Mouse (Mus musculus) embryonic fibroblast, embryonic 13.5 days (primary cell): ENCODE measurements at regions not wholly inside any gene's neighbourhood (a gene's known extent, or its start where the extent isn't known, plus 50 kb on each side); places are given as distances from the start of the nearest gene placed in this dataset.

Experiments
- CTCF ChIP-seq: IDR thresholded peaks from 2 replicates; pipeline ENCODE4 v1.5.1; 2011; ENCODE audit warnings: mild to moderate bottlenecking, control low read depth, low read length, moderate library complexity, borderline replicate concordance; ENCODE audit not compliant: insufficient read depth
- POLR2A ChIP-seq: IDR thresholded peaks from 2 replicates; pipeline ENCODE4 v1.6.1; 2011; ENCODE audit warnings: low read depth, mild to moderate bottlenecking, control low read depth, low read length, moderate library complexity

- no peak for TF ChIP-seq CTCF
- no peak for TF ChIP-seq POLR2A
Measured at GRCm38 (mm10) chr11:31614394-31614713, 57.3 kb downstream of the Bod1 start.
